Mouse (Mus musculus) MEL (cell line): ENCODE measurements around the gene Gm17606. TPM values are rescaled to one million over a fixed set of nuclear protein-coding genes. Genes with fewer than 3 reads are reported as not detected.
A peak's percentile ranks its signal among the peaks of the same experiment; 100 is the strongest.

Experiments
- DNase-seq: peaks from one replicate; pipeline ENCODE4 v3.0.0; 2011; ENCODE audit warnings: low read depth, low spot score
- H3K27ac ChIP-seq: 2 replicates; pipeline ENCODE4 v1.5.1; 2012; ENCODE audit warnings: low read depth, mild to moderate bottlenecking, control low read depth, low read length, moderate library complexity; ENCODE audit not compliant: control insufficient read depth
- H3K27me3 ChIP-seq, 2 experiments: fragments of 150-350 bp in 1 of 2; sonication (generic) in 1 of 2; 2 replicates each; pipeline ENCODE4 v1.6.1; 2012; ENCODE audit warnings: low read length in 2 of 2, mild to moderate bottlenecking in 2 of 2, improper control_type of control experiment in 1 of 2, moderate library complexity in 1 of 2; ENCODE audit not compliant: insufficient read depth in 2 of 2, control insufficient read depth in 1 of 2
- H3K36me3 ChIP-seq, 2 experiments: 2 replicates each; pipeline ENCODE4 v1.6.1; 2012 to 2014; ENCODE audit warnings: low read length in 2 of 2, improper control_type of control experiment in 1 of 2, inconsistent platforms in 1 of 2, mild to moderate bottlenecking in 1 of 2; ENCODE audit not compliant: insufficient read depth in 2 of 2, control insufficient read depth in 1 of 2
- H3K4me1 ChIP-seq, 2 experiments: fragments of 150-350 bp in 1 of 2; sonication (generic) in 1 of 2; 2 replicates each; pipeline ENCODE4 v1.6.1; 2012; ENCODE audit warnings: low read length in 2 of 2, improper control_type of control experiment in 1 of 2, mild to moderate bottlenecking in 1 of 2; ENCODE audit not compliant: insufficient read depth in 2 of 2, control insufficient read depth in 1 of 2
- H3K4me3 ChIP-seq, 2 experiments: fragments of 150-350 bp in 1 of 2; sonication (generic) in 1 of 2; 2 replicates each; pipeline ENCODE4 v1.5.1; 2012; ENCODE audit warnings: low read depth in 2 of 2, low read length in 2 of 2, mild to moderate bottlenecking in 2 of 2, moderate library complexity in 2 of 2, control low read depth in 1 of 2, improper control_type of control experiment in 1 of 2; ENCODE audit not compliant: control insufficient read depth in 1 of 2, insufficient read depth in 1 of 2
- H3K79me2 ChIP-seq: 2 replicates; pipeline ENCODE4 v1.6.1; 2012; ENCODE audit warnings: mild to moderate bottlenecking, low read length, moderate library complexity; ENCODE audit not compliant: control insufficient read depth, poor library complexity, insufficient read depth
- H3K9ac ChIP-seq: 2 replicates; pipeline ENCODE4 v1.6.1; 2012; ENCODE audit warnings: low read depth, mild to moderate bottlenecking, control low read depth, low read length, moderate library complexity; ENCODE audit not compliant: control insufficient read depth, poor library complexity, severe bottlenecking
- H3K9me3 ChIP-seq: fragments of 150-350 bp; sonication (generic); replicated peaks from 2 replicates; pipeline ENCODE4 v1.6.1; 2012; ENCODE audit warnings: mild to moderate bottlenecking, low read length, improper control_type of control experiment, moderate library complexity; ENCODE audit not compliant: insufficient read depth
- BHLHE40 ChIP-seq: IDR thresholded peaks from 2 replicates; pipeline ENCODE4 v1.6.1; 2012; ENCODE audit warnings: low read depth, mild to moderate bottlenecking, inconsistent platforms, low read length, improper control_type of control experiment, borderline replicate concordance
- CHD1 ChIP-seq: IDR thresholded peaks from 2 replicates; pipeline ENCODE4 v1.6.1; 2012; ENCODE audit warnings: low read depth, mild to moderate bottlenecking, inconsistent platforms, low read length, improper control_type of control experiment
- CHD2 ChIP-seq: IDR thresholded peaks from 2 replicates; pipeline ENCODE4 v1.6.1; 2011; ENCODE audit warnings: low read length, improper control_type of control experiment
- CTCF ChIP-seq, 3 experiments: IDR thresholded peaks in 2 of 3; conservative IDR thresholded peaks in 1 of 3; 2 replicates each; pipeline ENCODE4 v1.5.1; 2011 to 2012; ENCODE audit warnings: low read length in 3 of 3, low read depth in 2 of 3, mild to moderate bottlenecking in 2 of 3, improper control_type of control experiment in 1 of 3, inconsistent platforms in 1 of 3, mixed read lengths in 1 of 3, moderate library complexity in 1 of 3; ENCODE audit not compliant: control insufficient read depth in 1 of 3, insufficient read depth in 1 of 3, poor library complexity in 1 of 3, severe bottlenecking in 1 of 3
- ELF1 ChIP-seq: IDR thresholded peaks from 2 replicates; pipeline ENCODE4 v1.6.1; 2014; ENCODE audit warnings: low read depth, mild to moderate bottlenecking, inconsistent platforms, low read length, improper control_type of control experiment, moderate library complexity
- GATA1 ChIP-seq: IDR thresholded peaks from 2 replicates; pipeline ENCODE4 v1.6.1; 2011; ENCODE audit warnings: low read depth, low read length, improper control_type of control experiment
- HCFC1 ChIP-seq: IDR thresholded peaks from 2 replicates; pipeline ENCODE4 v1.6.1; 2012; ENCODE audit warnings: low read depth, mild to moderate bottlenecking, inconsistent platforms, low read length, improper control_type of control experiment, moderate library complexity
- KAT2A ChIP-seq: conservative IDR thresholded peaks from 2 replicates; pipeline ENCODE4 v1.6.1; 2012; ENCODE audit warnings: low read depth, low read length, improper control_type of control experiment, inconsistent platforms
- MAFK ChIP-seq: IDR thresholded peaks from 2 replicates; pipeline ENCODE4 v1.6.1; 2011; ENCODE audit warnings: low read depth, mild to moderate bottlenecking, low read length, improper control_type of control experiment, borderline replicate concordance
- MAZ ChIP-seq: IDR thresholded peaks from 2 replicates; pipeline ENCODE4 v1.6.1; 2012; ENCODE audit warnings: low read depth, mild to moderate bottlenecking, inconsistent platforms, low read length, improper control_type of control experiment
- MEF2A ChIP-seq: IDR thresholded peaks from 2 replicates; pipeline ENCODE4 v1.6.1; 2014; ENCODE audit warnings: low read depth, mild to moderate bottlenecking, inconsistent platforms, low read length, improper control_type of control experiment; ENCODE audit not compliant: poor library complexity, insufficient replicate concordance, severe bottlenecking; ENCODE audit errors: extremely low read depth
- MXI1 ChIP-seq: IDR thresholded peaks from 2 replicates; pipeline ENCODE4 v1.6.1; 2011; ENCODE audit warnings: mild to moderate bottlenecking, low read depth, low read length, improper control_type of control experiment
- MYB ChIP-seq: IDR thresholded peaks from 2 replicates; pipeline ENCODE4 v1.6.1; 2011; ENCODE audit warnings: mild to moderate bottlenecking, low read depth, low read length, improper control_type of control experiment
- MYC ChIP-seq: IDR thresholded peaks from 2 replicates; pipeline ENCODE4 v1.6.1; 2011; ENCODE audit warnings: low read depth, mild to moderate bottlenecking, low read length, improper control_type of control experiment, moderate library complexity
- NELFE ChIP-seq: IDR thresholded peaks from 2 replicates; pipeline ENCODE4 v1.6.1; 2011; ENCODE audit warnings: low read depth, low read length, improper control_type of control experiment
- POLR2AphosphoS2 ChIP-seq: IDR thresholded peaks from 2 replicates; pipeline ENCODE4 v1.6.1; 2011; ENCODE audit warnings: low read length, improper control_type of control experiment
- POLR2AphosphoS5 ChIP-seq: IDR thresholded peaks from 2 replicates; pipeline ENCODE4 v1.6.1; 2012; ENCODE audit warnings: low read depth, borderline replicate concordance, mild to moderate bottlenecking, inconsistent platforms, low read length, moderate library complexity, mixed read lengths
- RAD21 ChIP-seq: IDR thresholded peaks from 2 replicates; pipeline ENCODE4 v1.6.1; 2011; ENCODE audit warnings: mild to moderate bottlenecking, low read depth, low read length, improper control_type of control experiment
- SMC3 ChIP-seq: IDR thresholded peaks from 2 replicates; pipeline ENCODE4 v1.6.1; 2011; ENCODE audit warnings: low read depth, low read length, improper control_type of control experiment
- USF1 ChIP-seq: IDR thresholded peaks from 2 replicates; pipeline ENCODE4 v1.6.1; 2014; ENCODE audit warnings: low read depth, mild to moderate bottlenecking, inconsistent platforms, low read length, improper control_type of control experiment, moderate library complexity
- USF2 ChIP-seq, 2 experiments: IDR thresholded peaks; 2 replicates each; pipeline ENCODE4 v1.6.1; 2011 to 2012; ENCODE audit warnings: improper control_type of control experiment in 2 of 2, low read length in 2 of 2, borderline replicate concordance in 1 of 2, inconsistent platforms in 1 of 2, low read depth in 1 of 2, mild to moderate bottlenecking in 1 of 2; ENCODE audit not compliant: insufficient read depth in 1 of 2
- ZC3H11A ChIP-seq: IDR thresholded peaks from 2 replicates; pipeline ENCODE4 v1.6.1; 2012; ENCODE audit warnings: low read depth, mild to moderate bottlenecking, inconsistent platforms, low read length, improper control_type of control experiment
- ZMIZ1 ChIP-seq: IDR thresholded peaks from 2 replicates; pipeline ENCODE4 v1.6.1; 2012; ENCODE audit warnings: low read depth, mild to moderate bottlenecking, inconsistent platforms, low read length, improper control_type of control experiment, moderate library complexity
- ZNF384 ChIP-seq: IDR thresholded peaks from 2 replicates; pipeline ENCODE4 v1.6.1; 2012; ENCODE audit warnings: low read depth, mild to moderate bottlenecking, inconsistent platforms, low read length, improper control_type of control experiment
- polyA plus RNA-seq, 2 experiments: library from polyadenylated mRNA; stranded (reverse) in 1 of 2; unstranded in 1 of 2; fragments of >175 nt in 1 of 2; fragments of >200 nt in 1 of 2; gene quantifications; 2 replicates each; pipeline versions ENCODE4 v1.2.1 to v1.2.4; 2012; ENCODE audit warnings: low replicate concordance in 2 of 2, low read depth in 1 of 2; ENCODE audit not compliant: insufficient read length in 2 of 2, insufficient read depth in 1 of 2, missing spikeins in 1 of 2
- total RNA-seq: library from RNA; depleted of rRNA; stranded (reverse); fragments of 300-350 nt; gene quantifications from 2 replicates; pipeline ENCODE4 v1.2.3, GENCODE M21; 2012

Gm17606 gene
- total and polyA plus RNA-seq, 3 experiments, result 0.99 TPM; not detected in 2

GRCm38 (mm10) chr14:54653496-54653895 lies 12.7 kb downstream of the Gm17606 start (continued):
- TF ChIP-seq BHLHE40 (no peak), ZNF384 (no peak), USF1 (no peak), HCFC1 (peak; percentile 78), ELF1 (0 out of 2 replicates have a peak, but pooled peaks have one; percentile 47), MEF2A (no peak), MXI1 (peak; percentile 47; the same call in 1 of the 2 replicates), MYB (no peak), CHD2 (no peak), USF2 (IDR thresholded peaks at IDR 0.05; ENCODE audit: borderline replicate concordance in 1 of 2, insufficient read depth in 1 of 2, low read depth in 1 of 2, low read length in 2 of 2) (no peak), POLR2AphosphoS5 (0 out of 2 replicates have a peak, but pooled peaks have one; percentile 29), GATA1 (no peak), MAFK (no peak), POLR2AphosphoS2 (peak; percentile 93), MYC (peak; percentile 38; the same call in 1 of the 2 replicates), ZMIZ1 (peak; percentile 63; the same call in 1 of the 2 replicates), CHD1 (peak; percentile 91; the same call in 1 of the 2 replicates), RAD21 (no peak)

GRCm38 (mm10) chr14:54660009-54660408 lies 19.3 kb downstream of the Gm17606 start:
- H3K36me3 ChIP-seq, result peaks cover 0 to 20% of the 10 kb centered on the region in 2 experiments; a peak in 2 of 4 replicates
- TF ChIP-seq MAZ (no peak), BHLHE40 (no peak), NELFE (no peak), MYB (no peak), ZC3H11A (peak; percentile 2; the same call in 1 of the 2 replicates), MXI1 (no peak), KAT2A (no peak), RAD21 (peak; percentile 53), HCFC1 (no peak), CTCF (IDR thresholded peaks at IDR 0.05 in 2 of 3, conservative IDR thresholded peaks at IDR 0.05 in 1 of 3; ENCODE audit: control insufficient read depth in 1 of 3, insufficient read depth in 1 of 3, low read depth in 2 of 3, low read length in 3 of 3, poor library complexity in 1 of 3, severe bottlenecking in 1 of 3) (peak in 2 of 3 experiments; percentile 36 to 70; a peak in 4 of 6 replicates), SMC3 (peak; percentile 60)
- no peaks in the 10 kb centered on the region for H3K79me2 ChIP-seq

More at GRCm38 (mm10) chr14:54660009-54660408, 19.3 kb downstream of the Gm17606 start:
- Histone ChIP-seq H3K4me1 (no peaks in the 10 kb centered on the region), H3K4me3 (no peak overlapping the region), H3K27me3 (no peaks in the 10 kb centered on the region), H3K9ac (no peak overlapping the region), H3K9me3 (no peaks in the 10 kb centered on the region), H3K27ac (no peak overlapping the region)
- DNase-seq, result peak; percentile 74
